Mouse (Mus musculus) cortical plate, adult 2 months (tissue): ENCODE measurements around the gene Cfap100.

Experiments
- CTCF ChIP-seq: fragments of 200-500 bp; IDR thresholded peaks from 2 replicates; pipeline ENCODE4 v1.5.1; 2011; ENCODE audit warnings: mild to moderate bottlenecking, control low read depth, low read length; ENCODE audit not compliant: insufficient read depth; ENCODE audit errors: extremely low read depth
- POLR2A ChIP-seq: fragments of 200-500 bp; IDR thresholded peaks from 2 replicates; pipeline ENCODE4 v1.6.1; 2011; ENCODE audit warnings: mild to moderate bottlenecking, low read length, control low read depth; ENCODE audit not compliant: insufficient read depth; ENCODE audit errors: extremely low read depth

DNA sequence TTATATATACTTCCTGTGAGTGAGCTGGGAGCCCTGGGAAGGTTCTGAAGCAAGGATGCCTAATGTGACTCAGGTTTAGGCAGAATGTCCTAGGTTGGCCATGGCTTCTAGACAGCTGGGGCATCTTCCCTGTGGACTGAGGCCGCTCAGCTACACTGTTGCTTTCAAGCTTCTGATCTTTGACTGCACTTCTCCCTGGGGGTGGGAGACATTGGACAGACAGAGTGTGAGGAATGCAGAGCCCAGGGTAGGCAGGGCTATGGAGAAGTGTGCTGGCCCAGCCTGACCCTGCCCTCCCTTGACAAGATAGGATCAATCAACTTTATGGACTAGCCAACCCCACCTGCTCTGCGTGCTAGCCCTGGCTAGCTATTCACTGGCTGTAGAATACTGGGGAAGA lies 32.6 kb upstream of the Cfap100 start:
- no peak for TF ChIP-seq CTCF
- TF ChIP-seq POLR2A, result no peak
